Mouse (Mus musculus) neural tube, embryonic 13.5 days (tissue): ENCODE results near the gene Cmtm1. TPM values are rescaled to one million over a fixed set of nuclear protein-coding genes. Genes with fewer than 3 reads are reported as not detected.
"Not testable (repeated sequence)": the region's sequence is repeated elsewhere in the genome, so short reads cannot be mapped to it uniquely, and the experiment has no call there.

Source experiments
- ATAC-seq: fragments of 200-750 bp; cut with Nextera tagmentation; 2 replicates; pipeline ENCODE4 v1.8.0; 2017; ENCODE audit warnings: low read depth, mild to moderate bottlenecking, moderate TSS enrichment, moderate library complexity
- H3K27ac ChIP-seq: fragments of 300-500 bp; sonication (generic); replicated peaks from 2 replicates; pipeline ENCODE4 v1.5.1; 2015; ENCODE audit warnings: moderate library complexity, mild to moderate bottlenecking, inconsistent platforms
- H3K27me3 ChIP-seq: fragments of 300-500 bp; sonication (generic); 2 replicates; pipeline ENCODE4 v1.6.1; 2015; ENCODE audit warnings: mild to moderate bottlenecking, inconsistent platforms
- H3K36me3 ChIP-seq: fragments of 300-500 bp; sonication (generic); 2 replicates; pipeline ENCODE4 v1.6.1; 2015; ENCODE audit warnings: mild to moderate bottlenecking, inconsistent platforms
- H3K4me1 ChIP-seq: fragments of 300-500 bp; sonication (generic); replicated peaks from 2 replicates; pipeline ENCODE4 v1.6.1; 2015; ENCODE audit warnings: inconsistent platforms
- H3K4me2 ChIP-seq: fragments of 300-500 bp; sonication (generic); 2 replicates; pipeline ENCODE4 v1.6.1; 2015; ENCODE audit warnings: inconsistent platforms, mild to moderate bottlenecking, moderate library complexity
- H3K4me3 ChIP-seq: fragments of 300-500 bp; sonication (generic); 2 replicates; pipeline ENCODE4 v1.5.1; 2015; ENCODE audit warnings: mild to moderate bottlenecking, inconsistent platforms
- H3K9ac ChIP-seq: fragments of 300-500 bp; sonication (generic); 2 replicates; pipeline ENCODE4 v1.6.1; 2015; ENCODE audit warnings: moderate library complexity, mild to moderate bottlenecking, inconsistent platforms
- H3K9me3 ChIP-seq: fragments of 300-500 bp; sonication (generic); 2 replicates; pipeline ENCODE4 v1.6.1; 2016; ENCODE audit warnings: inconsistent platforms
- WGBS: fragments of 180-500 bp; shearing (Covaris S2); methylation state at CpG from one replicate; pipeline ENCODE4 v1.1.7; 2015; 5-methylcytosine and 5-hydroxymethylcytosine counted together
- polyA plus RNA-seq: library from polyadenylated mRNA; unstranded; fragments of >200 nt; fragmentation: Nextera tagmentation; extraction: Ambion mirVana; gene quantifications from 2 replicates; pipeline ENCODE4 v1.2.1, GENCODE M21; 2015

Cmtm1 gene
- polyA plus RNA-seq, 1 experiment from 2014 or later: not detected

GRCm38 (mm10) chr8:104340233-104341105 is 30.5 kb upstream of the Cmtm1 start:
- Histone ChIP-seq H3K27ac (peak overlapping the region; percentile 75), H3K4me2 (peak overlapping the region; percentile 86), H3K36me3 (no peaks in the 10 kb centered on the region), H3K4me3 (peak overlapping the region; percentile 60), H3K9me3 (no peaks in the 10 kb centered on the region), H3K4me1 (peaks cover 16% of the 10 kb centered on the region), H3K27me3 (no peaks in the 10 kb centered on the region), H3K9ac (peak overlapping the region; percentile 78)
- ATAC-seq: peak; percentile 77
- under 1% methylated on average over 51 of the region's 54 CpGs for WGBS

GRCm38 (mm10) chr8:104339983-104340232 is 30.0 kb upstream of the Cmtm1 start:
- 0% methylated on average over 6 of the region's 6 CpGs for WGBS
- Histone ChIP-seq H3K4me2 (peak overlapping the region; percentile 86), H3K36me3 (no peaks in the 10 kb centered on the region), H3K27ac (no peak overlapping the region), H3K4me3 (peak overlapping the region; percentile 60), H3K27me3 (no peaks in the 10 kb centered on the region), H3K9ac (peak overlapping the region; percentile 78), H3K9me3 (no peaks in the 10 kb centered on the region), H3K4me1 (peaks cover 16% of the 10 kb centered on the region)
- ATAC-seq: peak; percentile 9

GRCm38 (mm10) chr8:104339229-104339982 is 29.5 kb upstream of the Cmtm1 start, which contains the start of gene Cmtm3:
Gene Cmtm3 (plus strand): TSS chr8:104339410.
- ATAC-seq: no peak; the same call in 1 of the 2 replicates
- no peaks in the 10 kb centered on the region for H3K36me3 ChIP-seq
- no peaks in the 10 kb centered on the region for H3K9me3 ChIP-seq
- H3K9ac ChIP-seq: peak within 1 kb of the TSS; percentile 78
- peak within 1 kb of the TSS; percentile 60 for H3K4me3 ChIP-seq
- H3K27ac ChIP-seq: no peak within 1 kb of the TSS
- H3K4me2 ChIP-seq: peak within 1 kb of the TSS; percentile 86
- 20% methylated on average over 16 of the region's 18 CpGs for WGBS
- H3K4me1 ChIP-seq: peaks cover 16% of the 10 kb centered on the region
- H3K27me3 ChIP-seq: no peaks in the 10 kb centered on the region

- Histone ChIP-seq H3K9me3 (no peaks in the 10 kb centered on the region), H3K4me1 (peaks cover 13% of the 10 kb centered on the region), H3K4me2 (no peak overlapping the region), H3K27ac (no peak overlapping the region), H3K36me3 (no peaks in the 10 kb centered on the region), H3K27me3 (no peaks in the 10 kb centered on the region), H3K4me3 (no peak overlapping the region), H3K9ac (no peak overlapping the region)
- ATAC-seq: no peak
- WGBS: 53% methylated on average over 3 of the region's 3 CpGs
Measured at GRCm38 (mm10) chr8:104337890-104338289, 27.9 kb upstream of the Cmtm1 start.

GRCm38 (mm10) chr8:104336806-104337205 is 26.9 kb upstream of the Cmtm1 start:
- Histone ChIP-seq H3K4me3 (no peak overlapping the region), H3K27me3 (no peaks in the 10 kb centered on the region), H3K9me3 (no peaks in the 10 kb centered on the region), H3K27ac (no peak overlapping the region), H3K9ac (no peak overlapping the region), H3K4me2 (no peak overlapping the region), H3K4me1 (peaks cover 13% of the 10 kb centered on the region), H3K36me3 (no peaks in the 10 kb centered on the region)
- 86% methylated on average over 1 of the region's 1 CpGs for WGBS
- ATAC-seq: no peak

- ATAC-seq: no peak
- Histone ChIP-seq H3K4me3 (no peak overlapping the region), H3K4me1 (no peaks in the 10 kb centered on the region), H3K9ac (no peak overlapping the region), H3K27ac (no peak overlapping the region), H3K9me3 (no peaks in the 10 kb centered on the region), H3K4me2 (no peak overlapping the region), H3K36me3 (no peaks in the 10 kb centered on the region), H3K27me3 (no peaks in the 10 kb centered on the region)
- WGBS: 63% methylated on average over 1 of the region's 1 CpGs
Measured at GRCm38 (mm10) chr8:104334196-104334595, 24.3 kb upstream of the Cmtm1 start.

- Histone ChIP-seq H3K4me1 (no peaks in the 10 kb centered on the region), H3K27ac (no peak overlapping the region), H3K36me3 (no peaks in the 10 kb centered on the region), H3K4me2 (no peak overlapping the region), H3K27me3 (no peaks in the 10 kb centered on the region), H3K9me3 (no peaks in the 10 kb centered on the region), H3K9ac (no peak overlapping the region), H3K4me3 (no peak overlapping the region)
- ATAC-seq: no peak
- WGBS: 85% methylated on average over 5 of the region's 5 CpGs
Measured at GRCm38 (mm10) chr8:104333786-104334185, 23.8 kb upstream of the Cmtm1 start.

- no peak overlapping the region for H3K4me3 ChIP-seq
- H3K9ac ChIP-seq: no peak overlapping the region
- H3K27ac ChIP-seq: no peak overlapping the region
- H3K36me3 ChIP-seq: no peaks in the 10 kb centered on the region
- 83% methylated on average over 5 of the region's 5 CpGs for WGBS
- no peaks in the 10 kb centered on the region for H3K4me1 ChIP-seq
- no peak for ATAC-seq
- no peaks in the 10 kb centered on the region for H3K27me3 ChIP-seq
- H3K4me2 ChIP-seq: no peak overlapping the region
- no peaks in the 10 kb centered on the region for H3K9me3 ChIP-seq
Measured at GRCm38 (mm10) chr8:104332665-104333631, 23.0 kb upstream of the Cmtm1 start.

- not testable (repeated sequence) for H3K27me3 ChIP-seq, H3K27ac ChIP-seq, ATAC-seq, H3K4me1 ChIP-seq, H3K9me3 ChIP-seq, H3K4me2 ChIP-seq, H3K9ac ChIP-seq, H3K36me3 ChIP-seq, H3K4me3 ChIP-seq
- 94% methylated on average over 12 of the region's 12 CpGs for WGBS
Measured at GRCm38 (mm10) chr8:104321930-104322329, 12.0 kb upstream of the Cmtm1 start, which contains the start of gene Cmtm2b. Gene Cmtm2b (plus strand): TSS chr8:104322230.

GRCm38 (mm10) chr8:104321267-104321666 is 11.3 kb upstream of the Cmtm1 start, which contains the start of gene Gm11020:
Gene Gm11020 (plus strand): TSS chr8:104321567.
- 83% methylated on average over 11 of the region's 11 CpGs for WGBS
- not testable (repeated sequence) for H3K9me3 ChIP-seq, ATAC-seq, H3K4me2 ChIP-seq, H3K36me3 ChIP-seq, H3K9ac ChIP-seq, H3K4me1 ChIP-seq, H3K27ac ChIP-seq, H3K27me3 ChIP-seq, H3K4me3 ChIP-seq

- WGBS: 73% methylated on average over 4 of the region's 4 CpGs
- Histone ChIP-seq H3K4me1 (no peaks in the 10 kb centered on the region), H3K9ac (no peak overlapping the region), H3K36me3 (no peaks in the 10 kb centered on the region), H3K4me2 (no peak overlapping the region), H3K27ac (no peak overlapping the region), H3K4me3 (no peak overlapping the region), H3K9me3 (no peaks in the 10 kb centered on the region), H3K27me3 (no peaks in the 10 kb centered on the region)
- no peak for ATAC-seq
Measured at GRCm38 (mm10) chr8:104313311-104313710, 3.4 kb upstream of the Cmtm1 start.
